In the genomic region with DNA sequence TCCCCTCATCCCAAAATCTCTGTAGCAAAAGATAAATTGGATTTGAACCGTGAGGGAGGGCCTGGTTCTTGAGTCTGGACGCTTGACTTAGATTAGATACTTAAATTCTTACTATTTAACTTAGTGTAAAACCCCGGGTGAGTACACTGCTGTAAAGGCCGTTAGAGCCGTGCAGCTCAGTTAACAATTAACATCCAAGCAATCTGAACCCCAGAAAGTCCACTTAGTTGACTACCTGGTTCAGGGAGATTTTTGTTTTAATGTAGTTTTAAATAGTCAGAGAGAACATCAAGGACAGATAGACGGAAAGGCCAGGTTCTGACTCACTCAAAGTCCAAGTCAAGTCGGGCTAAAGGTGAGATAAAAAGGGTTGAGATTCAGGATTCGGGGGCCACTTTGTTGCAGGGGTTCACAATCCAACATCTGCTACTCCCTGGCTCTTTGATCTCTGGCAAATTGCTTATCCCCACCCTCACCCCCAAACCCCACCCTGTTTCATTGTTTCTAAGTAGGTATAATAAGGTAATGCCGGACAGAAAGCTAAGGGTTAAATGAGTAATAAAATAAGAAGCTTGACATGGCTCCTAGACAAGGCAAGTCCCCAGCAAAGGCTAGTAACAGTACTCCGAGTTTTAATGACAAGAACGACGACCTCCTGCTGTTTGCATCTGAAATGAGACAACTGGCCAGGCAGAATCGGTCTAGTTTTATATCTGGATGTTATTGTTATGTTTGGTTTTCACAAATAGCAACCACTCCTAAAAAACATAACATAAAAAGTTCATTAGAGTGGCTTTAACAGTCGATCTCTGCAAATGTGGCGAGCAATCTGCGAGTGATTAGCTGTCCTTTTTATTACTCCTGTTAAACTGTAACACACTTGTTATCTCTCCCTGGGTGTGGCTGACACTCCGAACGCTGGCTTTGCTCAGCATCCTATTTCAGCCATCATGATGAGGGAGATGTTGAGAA, we compare ENCODE assay signal across 12 mouse cellular contexts. TPM values are rescaled to one million over a fixed set of nuclear protein-coding genes. Genes with fewer than 3 reads are reported as not detected.
DNase-seq lines count a peak whose midpoint lies in the region; ATAC-seq and TF ChIP-seq lines count a peak whose summit lies in the region.
"Had no signal": no experiment of that assay in that cellular context is flagged by ENCODE, and none has a peak within 500 bp of the region (broad histone marks: within the 10 kb centered on the region; RNA-seq: fewer than 3 reads in every experiment).

No protein-coding gene starts in this region.

- no peak for TF ChIP-seq CTCF in bone marrow, adult 2 months (IDR thresholded peaks at IDR 0.05; ENCODE audit: control insufficient read depth, insufficient read depth, low read length)

- no peak for TF ChIP-seq POLR2A in bone marrow, adult 2 months (IDR thresholded peaks at IDR 0.05; ENCODE audit: borderline replicate concordance, control insufficient read depth, low read depth, low read length)

- H3K4me3 ChIP-seq in bone marrow, adult 2 months (replicated peaks; ENCODE audit: control insufficient read depth, low read depth, low read length), result no peak overlapping the region
- H3K4me3 ChIP-seq in intestine, embryonic 16.5 days (ENCODE audit: low read length), result no peak overlapping the region
- H3K4me3 ChIP-seq in liver, embryonic 11.5 days (ENCODE audit: low read depth, low read length), result no peak overlapping the region
- H3K4me3 ChIP-seq: embryonic facial prominence, embryonic 13.5 days had no signal

- no peaks in the 10 kb centered on the region for H3K27me3 ChIP-seq in intestine, embryonic 16.5 days (replicated peaks; ENCODE audit: control insufficient read depth, insufficient read depth, low read length)
- H3K27me3 ChIP-seq in liver, embryonic 11.5 days (replicated peaks; ENCODE audit: control insufficient read depth, insufficient read depth, low read length), result no peaks in the 10 kb centered on the region
- H3K27me3 ChIP-seq: embryonic facial prominence, embryonic 13.5 days had no signal

- H3K27ac ChIP-seq in bone marrow, adult 2 months (ENCODE audit: control insufficient read depth, insufficient read depth, low read depth, low read length, poor library complexity), result peak overlapping the region; percentile 24; the same call in 1 of the 2 replicates
- peak overlapping the region; percentile 83 for H3K27ac ChIP-seq in intestine, embryonic 16.5 days (ENCODE audit: low read length)
- no peak overlapping the region for H3K27ac ChIP-seq in liver, embryonic 11.5 days (ENCODE audit: low read depth, low read length)
- H3K27ac ChIP-seq: embryonic facial prominence, embryonic 13.5 days had no signal

- no peaks in the 10 kb centered on the region for H3K9me3 ChIP-seq in intestine, embryonic 16.5 days (ENCODE audit: control insufficient read depth, low read length)
- no peaks in the 10 kb centered on the region for H3K9me3 ChIP-seq in liver, embryonic 11.5 days (ENCODE audit: control insufficient read depth, low read length)
- H3K9me3 ChIP-seq: embryonic facial prominence, embryonic 13.5 days had no signal

- no peaks in the 10 kb centered on the region for H3K36me3 ChIP-seq in intestine, embryonic 16.5 days (ENCODE audit: control insufficient read depth, insufficient read depth, low read length)
- no peaks in the 10 kb centered on the region for H3K36me3 ChIP-seq in liver, embryonic 11.5 days (ENCODE audit: control insufficient read depth, insufficient read depth, low read length)
- H3K36me3 ChIP-seq: embryonic facial prominence, embryonic 13.5 days had no signal

- ATAC-seq in intestine, embryonic 16.5 days, result peak; percentile 82
- ATAC-seq in liver, embryonic 11.5 days (replicated peaks; ENCODE audit: low FRiP score), result no peak
- ATAC-seq: CD4-positive, CD25-positive, alpha-beta regulatory T cell, adult 4 months had no signal

- intact Hi-C loops in left cerebral cortex, postnatal 14 days (cut with DNase I), result no loop called here

- DNase-seq in kidney, adult 11 months, result peak; percentile 80
- no peak for DNase-seq in kidney, adult 18-20 months
- DNase-seq in liver, embryonic 11.5 days (ENCODE audit: low spot score), result no peak
- no peak for DNase-seq in frontal cortex, postnatal 10 days (ENCODE audit: low spot score in 2 of 2)
- DNase-seq in left cerebral cortex, postnatal 14 days (ENCODE audit: low spot score in 2 of 2), result no peak
- DNase-seq in right cerebral cortex, adult 2 months (ENCODE audit: low spot score in 2 of 2), result no peak
- DNase-seq: right cerebral cortex, postnatal 4 days had no signal

- H3K4me2 ChIP-seq in intestine, embryonic 16.5 days (ENCODE audit: low read depth, low read length), result peak overlapping the region; percentile 37
- H3K4me2 ChIP-seq in liver, embryonic 11.5 days, result peak overlapping the region; percentile 6; the same call in 1 of the 2 replicates
- H3K4me2 ChIP-seq: embryonic facial prominence, embryonic 13.5 days had no signal

- H3K9ac ChIP-seq in intestine, embryonic 16.5 days (ENCODE audit: low read depth, low read length), result no peak overlapping the region
- H3K9ac ChIP-seq in liver, embryonic 11.5 days (ENCODE audit: low read depth, low read length), result no peak overlapping the region
- H3K9ac ChIP-seq: embryonic facial prominence, embryonic 13.5 days; lung, embryonic 14.5 days had no signal

- 64% methylated on average over 18 of the region's 18 CpGs for WGBS in bone marrow, adult 2 months
- 32% methylated on average over 18 of the region's 18 CpGs for WGBS in intestine, embryonic 16.5 days
- WGBS in liver, embryonic 11.5 days, result 39% methylated on average over 18 of the region's 18 CpGs

- H3K4me1 ChIP-seq in bone marrow, adult 2 months (ENCODE audit: control insufficient read depth, insufficient read depth, low read length), result peaks cover 6% of the 10 kb centered on the region
- H3K4me1 ChIP-seq in intestine, embryonic 16.5 days (ENCODE audit: control insufficient read depth, insufficient read depth, low read length), result peaks cover 15% of the 10 kb centered on the region
- H3K4me1 ChIP-seq in liver, embryonic 11.5 days (replicated peaks; ENCODE audit: control insufficient read depth, insufficient read depth, low read length), result peaks cover 29% of the 10 kb centered on the region

RNA-seq across cellular contexts. Expression of a gene that starts 12.6 kb away (rescaled TPM):
- polyA plus RNA-seq in bone marrow, adult 2 months (2011; ENCODE audit: insufficient read depth, insufficient read length, low replicate concordance, missing spikeins), result 21.3 and 43.6 TPM in 2 replicates
- 120 and 121 TPM in 2 replicates for polyA plus RNA-seq in intestine, embryonic 16.5 days (2015; fragmentation: Nextera tagmentation; extraction: Ambion mirVana)
- 65.0 and 69.0 TPM in 2 replicates for polyA plus RNA-seq in liver, embryonic 11.5 days (2014; fragmentation: Nextera tagmentation; extraction: Ambion mirVana)
- total RNA-seq in left cerebral cortex, postnatal 14 days (2021), result 100 to 1,000 TPM in 1 of 2 experiments, 10 to 100 TPM in 1; 89.0 to 102 TPM
